Mouse (Mus musculus) cerebellum, adult 11-12 months (tissue): ENCODE measurements around the gene Tmem212.
A peak's percentile ranks its signal among the peaks of the same experiment; 100 is the strongest.

Experiments
- DNase-seq: peaks from one replicate; pipeline ENCODE4 v3.0.0; 2022

Tmem212 gene

GRCm38 (mm10) chr3:27898178-27898577, 2.0 kb upstream of the Tmem212 start:
- DNase-seq = no peak

- no peak for DNase-seq
These were observed 9.6 kb downstream of the Tmem212 start for GRCm38 (mm10) chr3:27886578-27886977.

GRCm38 (mm10) chr3:27885585-27885984, 10.6 kb downstream of the Tmem212 start:
- no peak for DNase-seq

GRCm38 (mm10) chr3:27881897-27882835, 14.0 kb downstream of the Tmem212 start:
- no peak for DNase-seq

- no peak for DNase-seq
These were observed 17.1 kb downstream of the Tmem212 start for GRCm38 (mm10) chr3:27878854-27879610.

- DNase-seq = no peak
These were observed 22.7 kb downstream of the Tmem212 start for GRCm38 (mm10) chr3:27873268-27874073.

- DNase-seq = no peak
These were observed 23.7 kb downstream of the Tmem212 start for GRCm38 (mm10) chr3:27872429-27872828.

GRCm38 (mm10) chr3:27871891-27872290, 24.3 kb downstream of the Tmem212 start:
- no peak for DNase-seq

- DNase-seq = no peak
These were observed 24.8 kb downstream of the Tmem212 start for GRCm38 (mm10) chr3:27871371-27871770.

GRCm38 (mm10) chr3:27868681-27869080, 27.5 kb downstream of the Tmem212 start:
- no peak for DNase-seq

GRCm38 (mm10) chr3:27867731-27868130, 28.4 kb downstream of the Tmem212 start:
- no peak for DNase-seq

GRCm38 (mm10) chr3:27862821-27863740, 33.1 kb downstream of the Tmem212 start:
- no peak for DNase-seq

GRCm38 (mm10) chr3:27861601-27862000, 34.6 kb downstream of the Tmem212 start:
- DNase-seq = peak; percentile 4

- no peak for DNase-seq
These were observed 35.1 kb downstream of the Tmem212 start for GRCm38 (mm10) chr3:27861086-27861485.

- no peak for DNase-seq
These were observed 37.0 kb downstream of the Tmem212 start for GRCm38 (mm10) chr3:27859161-27859561.

- DNase-seq = no peak
These were observed 37.6 kb downstream of the Tmem212 start for GRCm38 (mm10) chr3:27858441-27859115.

GRCm38 (mm10) chr3:27856288-27856687, 39.9 kb downstream of the Tmem212 start:
- DNase-seq = no peak

GRCm38 (mm10) chr3:27854431-27855180, 41.6 kb downstream of the Tmem212 start:
- DNase-seq = no peak

- no peak for DNase-seq
These were observed 52.9 kb downstream of the Tmem212 start for GRCm38 (mm10) chr3:27843266-27843665.

GRCm38 (mm10) chr3:27842856-27843255, 53.3 kb downstream of the Tmem212 start:
- DNase-seq = no peak
